Mouse (Mus musculus) T-helper 1 cell (primary cell): Measurements from ENCODE around the gene Lrrc4.

Experiments used
- in situ Hi-C: fragments of 300-600 bp; cut with MboI, MseI; formaldehyde crosslinking; loops from one replicate; pipeline ENCODE4 v1.15.1; 2025; ENCODE audit warnings: high pct_unique_total_duplicates

Gene Lrrc4

DNA sequence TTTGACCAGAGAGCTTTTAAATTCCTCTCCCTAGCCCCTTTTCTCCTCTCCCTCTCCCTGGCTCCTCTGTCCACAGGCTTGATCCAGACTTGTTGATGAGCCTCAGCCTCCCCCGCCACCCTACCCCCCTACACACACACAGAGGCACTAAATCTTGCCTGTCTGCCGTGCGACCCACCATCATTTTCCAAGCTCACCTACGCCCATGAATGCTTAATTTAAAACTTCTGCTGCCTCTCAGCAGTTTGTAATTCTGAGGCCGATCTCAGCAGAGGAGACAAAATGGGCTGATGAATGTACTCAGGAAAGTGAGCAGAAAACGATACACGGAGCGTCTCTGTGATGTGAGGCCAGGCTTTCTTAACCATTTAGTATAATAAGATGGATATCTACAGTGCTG, 23.1 kb upstream of the Lrrc4 start:
- in situ Hi-C loops, result no loop called here

DNA sequence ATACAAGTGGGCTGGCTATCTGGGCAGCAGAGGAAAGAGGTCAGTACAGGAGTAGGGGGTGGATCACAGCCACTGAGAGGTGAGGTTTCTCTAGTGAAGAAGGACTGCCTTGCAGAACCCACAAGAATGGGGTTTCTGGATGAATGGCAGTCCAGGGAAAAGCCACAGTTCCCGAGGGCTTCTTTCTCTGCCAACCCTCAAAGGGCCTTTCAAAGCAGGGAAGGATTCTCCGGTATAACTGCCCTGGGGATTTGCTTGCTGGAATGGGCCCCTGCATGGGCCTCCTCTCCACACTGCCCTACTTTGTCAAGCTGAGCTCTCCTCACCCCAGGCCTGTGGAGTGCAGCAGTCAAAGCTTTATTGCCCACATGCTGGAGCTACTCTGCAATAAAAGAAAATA, 22.1 kb upstream of the Lrrc4 start:
- in situ Hi-C loops, result no loop called here

DNA sequence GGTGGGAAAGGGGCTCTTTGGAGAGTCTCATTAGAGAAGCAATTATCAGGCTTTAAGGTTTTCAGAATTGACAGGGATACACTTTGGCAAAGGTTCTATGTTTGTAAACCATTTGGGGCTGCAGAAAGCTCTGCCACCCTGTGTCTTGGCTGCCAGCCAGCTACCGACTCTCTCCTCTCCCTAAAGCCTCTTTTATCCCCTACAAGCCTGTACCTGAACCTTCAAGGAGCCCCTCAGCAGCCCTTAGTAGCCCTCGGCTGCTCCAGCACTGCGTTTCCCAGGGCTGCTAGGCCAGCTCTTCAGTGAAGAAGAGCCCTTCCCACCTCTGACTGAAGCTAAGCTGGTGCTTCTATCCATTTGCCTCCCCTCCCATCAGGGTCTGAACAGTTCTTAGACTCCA, 21.6 kb upstream of the Lrrc4 start:
- in situ Hi-C loops, result no loop called here

DNA sequence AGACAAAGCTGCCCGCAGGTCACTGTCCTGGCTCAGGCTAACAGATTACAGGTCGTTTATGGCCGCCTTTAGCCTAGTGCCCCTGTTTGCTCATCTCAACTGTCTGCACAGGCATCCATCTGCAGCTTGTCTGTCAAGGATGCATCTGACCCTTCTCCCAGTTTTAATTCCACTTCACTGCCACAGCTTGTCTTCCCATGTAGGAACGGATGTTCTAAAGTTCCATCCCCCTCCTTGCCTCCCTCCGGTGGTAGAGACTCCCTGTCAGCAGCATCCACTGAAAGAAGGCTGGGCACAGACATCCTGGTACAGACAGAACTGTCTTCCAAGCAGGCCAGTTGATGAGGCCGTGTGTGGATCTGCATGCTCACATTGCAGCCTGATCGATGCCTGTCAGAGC, 20.8 kb upstream of the Lrrc4 start:
- in situ Hi-C loops, result no loop called here

DNA sequence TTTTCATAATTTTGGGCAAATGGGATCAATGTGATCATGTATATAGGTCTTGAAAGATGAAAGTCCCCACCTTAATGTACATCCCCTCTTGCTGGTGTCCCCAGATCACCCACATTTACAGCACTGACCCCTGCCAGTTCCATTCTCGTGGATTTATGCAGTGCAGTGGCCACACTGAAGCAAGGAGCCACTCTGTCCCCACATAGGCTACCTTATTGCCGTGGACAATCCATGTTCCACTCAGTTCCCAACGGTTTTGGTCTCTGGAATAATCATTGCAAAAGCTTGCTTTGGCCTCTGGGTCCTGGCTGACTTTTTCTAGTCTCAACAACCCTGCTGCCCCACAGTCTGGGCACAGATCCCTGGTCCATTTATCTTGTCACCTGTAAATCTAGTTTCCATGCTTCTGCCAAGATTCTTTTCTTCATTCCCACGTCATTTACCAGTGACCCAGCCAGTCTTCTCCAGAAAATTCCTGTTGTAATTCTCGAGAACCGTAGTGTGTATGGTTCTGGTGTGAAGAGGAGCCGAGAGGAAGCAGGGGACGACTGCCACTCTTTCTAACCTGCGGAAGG, 18.9 kb upstream of the Lrrc4 start:
- in situ Hi-C loops, result no loop called here

DNA sequence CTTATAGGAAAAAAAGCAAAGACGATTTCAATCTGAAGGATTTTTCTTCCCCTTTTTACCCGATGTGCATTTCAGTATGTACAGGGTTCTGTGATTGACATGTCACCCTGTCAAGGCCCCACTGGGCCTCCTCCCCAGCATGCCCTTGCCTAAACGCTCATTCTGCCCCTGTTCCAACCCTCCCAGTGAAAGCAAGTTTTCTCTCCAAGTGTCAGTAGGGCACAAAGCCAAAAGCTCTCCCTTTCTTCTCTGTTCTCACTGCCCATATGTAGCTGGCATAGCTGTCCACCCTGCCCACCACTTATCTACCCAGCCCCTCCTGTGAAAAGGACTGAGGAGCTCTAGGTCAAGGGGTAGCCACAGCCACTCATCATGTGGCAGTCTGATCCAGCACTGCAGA, 17.8 kb upstream of the Lrrc4 start:
- in situ Hi-C loops, result no loop called here

DNA sequence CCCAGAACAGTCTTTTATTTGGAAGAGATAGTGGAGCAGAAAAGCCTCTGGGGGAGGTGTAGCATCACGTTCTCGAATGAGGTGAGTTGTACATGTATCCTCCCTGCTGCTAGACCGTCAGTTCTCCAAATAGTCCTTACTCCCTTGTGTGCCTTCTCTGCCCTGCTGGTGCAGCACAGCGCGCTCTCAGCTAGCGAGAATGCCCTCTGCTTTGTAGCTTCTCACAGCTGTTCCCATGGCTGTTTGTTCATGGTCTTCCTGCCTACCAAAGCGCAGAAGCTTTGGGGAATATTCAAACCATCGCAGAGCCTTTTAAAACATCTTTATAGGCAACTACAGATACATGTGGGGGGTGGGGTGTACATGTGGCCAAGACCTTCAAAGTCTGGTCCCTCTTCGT, 17.3 kb upstream of the Lrrc4 start:
- in situ Hi-C loops, result no loop called here

DNA sequence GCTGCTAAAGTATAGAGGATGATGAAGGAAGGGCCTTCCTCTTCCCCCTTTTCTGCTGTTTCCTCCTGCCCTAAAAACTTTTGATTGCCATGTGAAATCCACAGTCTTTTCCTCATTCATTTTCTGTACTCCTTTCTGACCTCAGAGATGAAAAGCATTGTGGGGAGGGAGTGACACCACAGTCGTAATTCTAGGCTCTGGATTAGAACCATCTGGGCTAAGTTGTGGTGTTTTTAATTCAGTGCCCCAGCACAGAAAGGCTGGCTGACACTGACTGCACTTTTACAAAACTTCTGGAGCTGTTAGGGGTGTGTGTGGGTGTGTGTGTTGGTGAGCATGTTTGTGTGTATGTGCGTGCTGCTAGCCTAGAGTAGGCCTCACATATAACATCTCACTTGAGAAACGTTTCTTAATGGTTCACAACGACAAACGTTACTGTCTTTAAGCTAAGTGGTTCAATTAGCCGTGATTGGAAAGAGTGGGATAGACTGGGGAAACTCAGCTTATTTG, 16.8 kb upstream of the Lrrc4 start:
- in situ Hi-C loops, result no loop called here

DNA sequence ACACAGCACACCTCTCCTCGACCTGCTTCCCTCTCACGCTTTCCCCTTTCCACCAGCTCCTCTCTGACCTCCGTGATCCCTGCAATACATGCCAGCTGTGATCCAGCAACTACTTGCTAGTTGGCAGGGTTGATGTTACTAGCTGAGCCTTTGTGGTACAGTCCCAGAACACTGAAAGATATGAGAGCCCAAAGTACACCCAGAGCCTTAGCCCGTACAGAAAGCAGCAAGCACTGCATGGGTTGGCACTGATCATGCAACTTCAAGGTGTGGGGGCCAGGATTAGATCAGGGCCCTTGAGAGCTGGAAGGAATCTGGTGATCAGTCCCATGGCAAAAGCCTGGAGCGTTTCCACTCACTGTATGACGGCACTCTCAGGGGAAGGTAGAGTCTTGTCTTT, 16.1 kb upstream of the Lrrc4 start:
- in situ Hi-C loops, result no loop called here

DNA sequence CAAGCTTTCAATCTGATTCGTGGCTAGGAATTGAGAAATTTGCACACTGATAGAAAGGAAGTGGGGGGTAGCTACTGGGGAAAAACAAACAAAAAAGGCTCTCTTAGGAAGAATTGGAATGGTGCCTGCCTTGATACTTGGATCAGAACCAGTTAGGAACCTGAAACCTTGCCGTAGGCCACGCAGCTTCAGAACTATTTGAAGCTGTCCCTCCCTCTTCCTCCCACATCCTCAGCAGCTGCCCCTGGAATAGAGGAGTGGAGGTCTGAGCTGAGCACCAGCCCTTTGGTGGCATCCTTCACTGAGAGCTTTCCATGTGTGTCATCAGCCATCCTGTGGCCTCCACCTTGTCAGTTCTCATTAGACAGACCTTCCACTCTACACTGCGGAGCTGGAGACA, 14.1 kb upstream of the Lrrc4 start:
- in situ Hi-C loops, result no loop called here

DNA sequence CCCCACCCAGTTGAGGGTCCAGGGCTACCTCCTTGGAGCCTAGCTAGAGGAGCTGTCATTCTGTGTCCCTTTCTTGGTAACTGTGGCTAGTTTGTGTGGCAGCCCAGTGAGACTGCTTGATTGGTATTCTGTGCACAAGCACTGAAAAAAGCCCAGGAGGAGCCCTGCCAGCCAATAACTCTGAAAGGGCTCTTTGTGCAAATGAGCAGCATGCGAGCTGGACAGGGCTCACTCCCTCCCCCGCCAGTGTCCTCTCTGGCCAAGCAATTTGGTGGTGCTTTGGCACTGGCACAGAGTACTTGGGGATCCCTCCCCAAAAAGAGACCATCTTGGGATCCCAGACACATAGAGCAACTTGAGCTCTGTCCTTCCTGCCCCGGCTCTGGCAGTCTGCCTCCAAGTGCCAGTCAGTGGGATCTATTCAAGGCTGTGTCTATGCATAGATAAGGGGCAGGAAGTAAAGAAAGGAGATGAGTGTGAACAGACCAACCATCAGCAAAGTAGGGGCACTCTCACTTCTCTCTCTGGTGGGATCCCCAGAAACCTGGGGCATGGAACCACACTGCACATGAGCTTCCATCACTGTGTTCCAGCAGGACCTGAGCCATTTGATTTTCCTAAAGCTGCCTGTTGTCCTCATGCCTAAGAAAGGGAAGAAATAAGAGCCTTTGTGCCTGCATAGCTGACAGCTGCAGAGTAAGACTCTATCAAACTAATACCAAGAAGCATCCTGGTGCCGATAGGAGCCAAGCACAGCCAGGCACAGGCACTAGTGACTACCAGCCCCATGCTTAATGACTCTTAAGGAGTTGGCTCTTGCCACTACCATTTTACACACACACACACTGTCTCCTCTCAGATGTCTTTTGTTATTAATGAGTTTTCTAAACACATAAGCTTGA, 11.1 kb upstream of the Lrrc4 start:
- in situ Hi-C loops, result no loop called here

DNA sequence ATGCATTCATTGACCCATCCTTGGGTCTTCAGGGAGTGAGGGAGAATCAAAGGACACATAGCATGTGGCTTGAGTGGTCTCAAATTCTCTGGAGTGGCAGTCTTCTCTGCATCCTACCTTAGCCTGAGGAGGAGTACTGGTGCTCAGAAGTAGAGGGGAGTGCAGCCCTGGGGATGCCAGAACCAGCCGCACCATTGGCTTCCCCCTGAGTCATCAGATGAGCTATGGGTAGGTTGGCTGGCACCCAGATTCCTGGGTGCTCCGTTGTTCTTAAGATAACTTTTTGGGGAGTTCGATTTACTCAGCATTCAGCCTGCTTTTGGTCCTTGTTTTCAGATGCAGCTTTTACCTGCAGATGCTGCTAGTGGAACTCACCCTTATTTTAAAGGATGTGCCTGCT, 10.0 kb upstream of the Lrrc4 start:
- in situ Hi-C loops, result no loop called here

DNA sequence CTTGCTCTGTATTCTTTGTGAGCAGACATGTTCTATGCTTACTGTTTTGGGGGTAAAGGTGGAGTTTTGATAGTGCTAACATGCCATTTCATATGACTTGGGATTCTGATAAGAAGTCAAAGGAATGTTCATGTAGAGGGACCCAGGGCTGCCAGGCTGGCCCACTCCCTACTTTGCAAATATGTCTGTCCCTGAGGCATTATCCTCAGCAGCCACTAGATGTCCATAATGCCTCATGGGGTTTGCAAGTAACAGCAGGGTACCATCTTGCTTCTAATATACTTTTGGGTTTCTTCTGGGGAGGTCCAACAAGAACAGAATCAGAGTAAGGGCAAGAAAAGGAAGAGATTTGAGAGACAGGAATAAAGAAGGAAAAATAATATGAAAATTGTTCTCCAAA, 5.1 kb upstream of the Lrrc4 start:
- in situ Hi-C loops, result no loop called here

DNA sequence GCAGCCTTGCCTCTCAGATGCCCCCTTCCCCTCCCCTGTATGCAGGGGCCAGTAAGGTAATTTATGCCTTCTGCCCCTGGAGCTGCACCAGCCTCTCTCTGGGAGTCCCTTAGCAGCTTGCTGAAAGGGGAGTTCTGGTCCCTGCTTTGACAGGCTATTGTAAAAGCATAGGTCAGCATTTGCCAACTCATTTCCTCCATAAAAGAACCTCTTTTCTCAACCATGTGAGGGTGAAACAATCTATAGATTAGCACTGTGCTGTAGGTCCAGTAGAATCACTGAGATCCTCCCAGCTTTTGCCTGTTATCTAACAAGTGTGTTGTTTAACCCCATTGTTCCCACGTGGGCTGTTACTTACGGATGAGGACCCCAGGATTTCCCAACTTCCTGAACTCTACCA, 2.5 kb upstream of the Lrrc4 start:
- in situ Hi-C loops, result no loop called here

DNA sequence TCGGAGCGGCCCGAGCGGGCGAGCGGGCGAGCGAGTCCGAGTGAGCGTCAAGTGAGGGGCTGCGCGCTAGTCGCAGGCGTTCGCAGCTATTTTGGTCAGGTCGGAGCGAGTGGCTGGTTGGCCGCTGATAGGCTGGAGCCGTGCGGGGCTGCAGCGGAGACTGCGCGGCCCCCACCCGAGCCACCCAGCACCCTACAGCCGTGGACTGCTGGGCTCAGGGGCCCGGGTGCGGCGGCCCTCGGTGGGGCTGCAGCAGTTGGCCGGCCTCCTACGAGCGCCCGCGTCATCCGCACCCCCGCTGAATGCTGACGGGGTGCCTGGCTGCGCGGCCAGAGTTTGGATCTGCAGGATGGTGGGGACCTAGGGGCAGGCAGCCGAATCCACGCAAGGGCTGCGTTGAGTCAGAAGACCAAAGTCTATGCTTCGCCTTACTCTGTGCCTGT, 1.9 kb upstream of the Lrrc4 start:
- in situ Hi-C loops, result no loop called here

DNA sequence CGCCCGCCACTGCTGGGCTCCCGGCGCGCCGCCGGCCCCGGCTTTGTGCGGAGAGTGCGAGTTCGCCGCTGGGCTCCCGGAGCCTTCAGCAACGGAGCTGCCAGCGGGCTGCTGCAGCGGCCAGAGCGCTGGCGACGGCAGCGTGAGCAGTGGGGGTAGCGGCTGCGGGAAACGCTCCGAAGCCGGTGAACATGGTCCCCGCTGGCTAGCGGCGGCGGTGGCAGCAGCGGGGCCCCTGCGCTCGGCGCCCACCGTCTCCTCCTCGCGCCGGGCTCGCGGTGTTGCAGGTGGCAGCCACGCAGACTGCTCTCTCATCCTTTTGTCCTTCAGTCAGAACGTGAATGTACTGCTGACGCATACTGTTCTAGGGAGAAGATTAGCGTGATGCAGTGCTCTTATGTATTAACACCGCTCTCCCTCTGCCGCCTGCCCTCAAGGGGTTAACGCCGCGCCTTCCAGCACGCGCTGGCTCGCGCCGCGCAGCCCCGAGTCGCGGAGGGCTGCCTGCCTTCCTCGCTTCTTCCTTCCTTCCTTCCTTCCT, 1.3 kb upstream of the Lrrc4 start:
- in situ Hi-C loops, result no loop called here

DNA sequence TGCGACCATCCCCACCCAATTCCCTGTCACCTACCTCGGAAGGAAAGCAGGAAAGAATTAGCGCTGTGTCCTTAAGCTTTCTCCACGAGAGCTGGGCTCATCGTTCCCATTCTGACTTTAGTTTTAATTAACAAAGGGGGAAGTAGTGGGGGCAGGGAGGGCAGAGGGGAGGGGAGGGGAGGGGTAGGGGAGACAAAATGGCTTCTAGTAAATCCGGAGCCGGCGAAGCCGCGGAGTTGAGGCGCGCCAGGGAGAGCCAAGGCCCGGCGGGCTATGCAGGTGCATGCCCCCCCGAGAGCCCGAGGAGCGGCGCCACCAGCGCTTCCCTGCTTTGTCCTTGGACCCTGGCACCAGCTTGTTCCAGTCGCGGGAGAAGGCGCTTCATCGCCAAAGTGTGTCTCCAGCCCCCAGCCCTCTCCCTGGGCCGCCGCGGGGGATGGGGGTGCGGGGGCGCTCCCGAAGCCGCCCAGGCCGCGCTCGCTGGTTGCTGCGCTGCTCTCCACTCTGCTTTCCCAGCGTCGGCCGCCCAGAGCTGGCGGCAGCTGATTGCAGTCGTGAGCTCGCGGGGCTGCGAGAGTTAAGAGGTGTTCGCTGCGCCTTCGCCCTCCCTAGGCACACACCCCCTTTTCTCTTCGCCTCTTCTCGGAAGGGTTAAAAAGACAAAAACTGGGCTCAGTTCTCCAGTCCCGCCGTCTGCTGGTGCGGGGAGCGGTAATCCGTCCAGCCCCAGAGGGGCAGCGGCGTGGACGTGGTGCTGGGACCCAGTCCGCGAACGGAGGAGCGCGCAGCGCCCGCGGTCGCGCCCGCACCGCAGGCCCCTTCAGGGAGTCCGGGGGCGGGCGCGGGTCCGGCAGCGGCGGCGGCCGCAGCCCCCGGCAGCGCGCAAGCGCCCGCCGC, 555 bp upstream of the Lrrc4 start:
- in situ Hi-C loops, result no loop called here

DNA sequence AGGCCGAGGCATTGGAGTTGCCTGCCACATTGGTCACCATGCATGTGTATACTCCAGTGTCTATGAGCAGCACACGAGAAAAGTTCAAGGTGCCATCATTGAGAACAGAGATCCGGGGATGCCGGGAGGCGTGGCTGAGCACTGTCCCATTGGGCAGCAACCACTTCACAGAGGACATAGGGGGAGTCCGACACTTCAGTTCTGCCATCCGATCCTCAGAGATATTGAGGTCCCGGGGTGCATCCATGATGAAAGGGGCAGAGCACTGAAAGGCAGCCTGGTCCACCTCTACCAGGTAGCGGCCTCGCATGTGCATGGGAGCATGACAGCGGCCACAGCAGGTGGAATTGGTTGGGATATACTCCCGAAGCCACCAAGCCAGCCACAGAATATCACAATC, 1.2 kb downstream of the Lrrc4 start:
- in situ Hi-C loops, result no loop called here

DNA sequence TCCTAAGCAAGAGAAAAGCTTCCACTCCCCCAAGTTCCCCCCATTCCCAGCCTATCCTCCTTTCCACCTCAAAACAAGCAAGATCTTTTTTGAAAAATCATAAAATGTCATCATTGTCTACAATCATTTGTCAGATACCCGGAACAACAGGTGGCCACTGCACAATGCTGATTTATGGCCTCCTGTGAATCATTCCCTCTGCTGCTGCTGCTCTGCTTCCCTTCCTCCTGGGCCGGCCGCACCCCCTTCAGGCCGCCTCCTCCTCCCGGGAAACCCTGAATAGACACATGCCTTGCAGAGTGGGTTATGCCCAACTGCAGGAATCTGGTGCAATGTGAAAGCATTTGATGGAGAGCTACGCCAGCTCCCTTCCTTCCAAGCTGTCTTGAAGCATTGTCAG, 3.0 kb downstream of the Lrrc4 start:
- in situ Hi-C loops, result no loop called here

DNA sequence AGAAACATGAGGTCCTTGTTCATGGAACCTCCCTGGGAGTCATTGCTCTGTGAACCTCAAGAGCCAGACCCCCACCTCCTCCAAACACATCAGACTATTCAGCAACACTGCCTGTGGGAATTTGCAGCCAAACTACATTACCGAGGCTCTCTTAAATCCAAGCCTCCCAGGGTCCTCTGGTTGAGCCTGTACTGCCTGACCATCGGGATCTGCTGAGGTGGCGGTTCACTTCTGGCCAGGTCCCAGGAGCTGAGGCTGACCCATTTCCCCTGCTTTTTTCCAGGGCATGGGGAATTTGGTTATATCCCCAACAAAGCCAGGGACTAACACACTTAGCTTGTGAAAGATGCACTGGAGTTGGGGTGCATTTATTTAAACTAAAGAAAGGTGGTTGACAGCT, 4.0 kb downstream of the Lrrc4 start:
- in situ Hi-C loops, result no loop called here

DNA sequence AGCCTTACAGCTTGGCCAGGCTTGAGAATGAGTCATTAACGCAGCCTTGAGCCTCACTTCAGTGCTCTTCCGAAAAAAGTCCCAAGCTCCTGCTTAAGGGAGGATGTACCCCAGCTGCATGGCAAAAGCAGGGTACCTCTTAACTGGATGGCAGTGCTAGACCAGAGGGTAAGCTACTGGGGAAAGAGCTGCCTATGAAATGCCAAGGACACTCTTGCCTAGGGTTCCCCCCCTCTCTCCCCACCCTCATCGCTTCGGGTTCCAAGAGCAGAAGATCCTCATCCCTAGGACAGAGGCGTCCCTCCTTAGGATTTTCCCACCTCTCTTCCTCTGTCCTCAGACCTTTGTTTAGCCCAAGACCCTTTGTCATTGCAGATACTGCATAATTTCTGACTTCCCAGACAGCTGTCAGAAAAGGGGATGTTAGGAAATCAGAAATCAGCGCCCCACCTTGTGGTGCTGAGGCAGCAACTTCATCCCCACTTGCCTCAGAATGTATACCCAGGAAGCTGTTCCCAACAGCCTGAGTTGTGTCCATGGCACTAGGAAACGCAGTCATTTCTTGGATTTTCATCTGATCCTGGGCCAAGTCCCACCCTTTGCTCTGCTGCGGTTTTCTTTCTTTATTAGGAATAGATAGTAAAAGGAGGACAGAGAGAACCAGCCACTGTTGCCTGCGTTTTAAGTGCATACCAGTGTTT, 4.7 kb downstream of the Lrrc4 start:
- in situ Hi-C loops, result no loop called here
